In genomic region chr10:107219621-107220370, GRCm38 (mm10) we compare ENCODE assay signal across 22 mouse cellular contexts. TPM values are rescaled to one million over a fixed set of nuclear protein-coding genes. Genes with fewer than 3 reads are reported as not detected.
DNase-seq lines count a peak whose midpoint lies in the region; ATAC-seq and TF ChIP-seq lines count a peak whose summit lies in the region.
"Had no signal": no experiment of that assay in that cellular context is flagged by ENCODE, and none has a peak within 500 bp of the region (broad histone marks: within the 10 kb centered on the region; RNA-seq: fewer than 3 reads in every experiment).

No protein-coding gene starts in this region.

- WGBS in midbrain, embryonic 11.5 days = 90% methylated on average over 3 of the region's 3 CpGs
- 80% methylated on average over 3 of the region's 3 CpGs for WGBS in heart, adult 2 months

- no peaks in the 10 kb centered on the region for H3K4me1 ChIP-seq in midbrain, embryonic 11.5 days (ENCODE audit: control insufficient read depth, insufficient read depth, low read length)
- H3K4me1 ChIP-seq in heart, adult 2 months (ENCODE audit: control insufficient read depth, insufficient read depth, low read length) = no peaks in the 10 kb centered on the region

- no peak overlapping the region for H3K4me2 ChIP-seq in midbrain, embryonic 11.5 days

- H3K27ac ChIP-seq in midbrain, embryonic 11.5 days (ENCODE audit: low read depth, low read length) = no peak overlapping the region
- H3K27ac ChIP-seq in heart, adult 2 months = no peak overlapping the region

- no peak overlapping the region for H3K4me3 ChIP-seq in midbrain, embryonic 11.5 days (ENCODE audit: low read depth, low read length)
- no peak overlapping the region for H3K4me3 ChIP-seq in heart, adult 2 months

- H3K27me3 ChIP-seq in midbrain, embryonic 11.5 days (ENCODE audit: control insufficient read depth, insufficient read depth, low read length) = no peaks in the 10 kb centered on the region
- no peaks in the 10 kb centered on the region for H3K27me3 ChIP-seq in heart, adult 2 months (ENCODE audit: control insufficient read depth, insufficient read depth, low read length)
- H3K27me3 ChIP-seq: CH12.LX, Patski had no signal

- no peak for TF ChIP-seq CTCF in heart, adult 2 months (IDR thresholded peaks at IDR 0.05)

- H3K9ac ChIP-seq in midbrain, embryonic 11.5 days (ENCODE audit: low read length) = no peak overlapping the region
- H3K9ac ChIP-seq in heart, adult 2 months (ENCODE audit: low read depth, low read length) = no peak overlapping the region

- TF ChIP-seq EP300 in heart, adult 2 months (IDR thresholded peaks at IDR 0.05; ENCODE audit: insufficient read depth, low read depth, low read length) = no peak

- DNase-seq in 3T3-L1 (ENCODE audit: low read depth, low spot score) (peak; percentile 96), adipocyte (ENCODE audit: low spot score) (peak; percentile 94)
- no peak for DNase-seq in midbrain, embryonic 11.5 days (ENCODE audit: low spot score, missing footprints)
- DNase-seq in heart, adult 2 months = no peak
- DNase-seq: adrenal gland, adult 2 months; adrenal gland, adult 8-10 months; adrenal gland, postnatal 10 days; adrenal gland, postnatal 14 days; adrenal gland, postnatal 25 days; adrenal gland, postnatal 36 days; B cell, adult 2 months; cerebellum, adult 11 months; cerebellum, adult 11-12 months; cerebellum, adult 18-20 months; cerebellum, adult 2 months; cerebellum, adult 8-10 months had no signal

- no peaks in the 10 kb centered on the region for H3K36me3 ChIP-seq in midbrain, embryonic 11.5 days (ENCODE audit: control insufficient read depth, insufficient read depth, low read length)
- H3K36me3 ChIP-seq in heart, adult 2 months (ENCODE audit: control insufficient read depth, insufficient read depth, low read length) = no peaks in the 10 kb centered on the region
- H3K36me3 ChIP-seq: G1E had no signal

- no peaks in the 10 kb centered on the region for H3K9me3 ChIP-seq in midbrain, embryonic 11.5 days (ENCODE audit: control insufficient read depth, low read length)

- intact Hi-C loops in heart, adult 2 months (cut with DNase I) = no loop called here

- TF ChIP-seq POLR2A in heart, adult 2 months (IDR thresholded peaks at IDR 0.05; ENCODE audit: insufficient read depth, low read depth, low read length) = no peak

- ATAC-seq in midbrain, embryonic 11.5 days (ENCODE audit: low FRiP score) = no peak
- ATAC-seq: activated CD4-positive, CD25-positive, alpha-beta regulatory T cell, adult 4 months; CD4-positive, CD25-positive, alpha-beta regulatory T cell, adult 4 months; Patski had no signal

- H3K79me2 ChIP-seq in heart, adult 2 months (replicated peaks; ENCODE audit: control insufficient read depth, insufficient read depth, low read length) = no peaks in the 10 kb centered on the region

RNA-seq across cellular contexts. Expression of gene Lin7a, which starts 51.7 kb away (rescaled TPM):
- 9.0 and 11.6 TPM in 2 replicates for polyA plus RNA-seq in midbrain, embryonic 11.5 days (2014; fragmentation: Nextera tagmentation; extraction: Ambion mirVana)
- total RNA-seq in heart, adult 2 months (2021) = 1 to 10 TPM in 1 of 2 experiments, under 1 TPM in 1; 0.94 to 1.7 TPM
- 0.35 and 0.79 TPM in 2 replicates for polyA plus RNA-seq in heart, adult 2 months (2012; rRNA removed)
- total RNA-seq: CH12.LX, G1E, MEL had no signal
- polyA plus RNA-seq: activated CD4-positive, CD25-positive, alpha-beta regulatory T cell, adult 4 months; CD4-positive, CD25-positive, alpha-beta regulatory T cell, adult 4 months; G1E had no signal

Comparison
In these comparisons a context has a peak if more than half of its experiments do, and no peak if none do; other contexts are left out.
1. DNase-seq: peak in 3T3-L1 (single experiment) and adipocyte (single experiment); none in midbrain, embryonic 11.5 days (single experiment) and heart, adult 2 months (0 of 2).